Mouse (Mus musculus): Measurements from ENCODE around the gene Gcsh.

DNA sequence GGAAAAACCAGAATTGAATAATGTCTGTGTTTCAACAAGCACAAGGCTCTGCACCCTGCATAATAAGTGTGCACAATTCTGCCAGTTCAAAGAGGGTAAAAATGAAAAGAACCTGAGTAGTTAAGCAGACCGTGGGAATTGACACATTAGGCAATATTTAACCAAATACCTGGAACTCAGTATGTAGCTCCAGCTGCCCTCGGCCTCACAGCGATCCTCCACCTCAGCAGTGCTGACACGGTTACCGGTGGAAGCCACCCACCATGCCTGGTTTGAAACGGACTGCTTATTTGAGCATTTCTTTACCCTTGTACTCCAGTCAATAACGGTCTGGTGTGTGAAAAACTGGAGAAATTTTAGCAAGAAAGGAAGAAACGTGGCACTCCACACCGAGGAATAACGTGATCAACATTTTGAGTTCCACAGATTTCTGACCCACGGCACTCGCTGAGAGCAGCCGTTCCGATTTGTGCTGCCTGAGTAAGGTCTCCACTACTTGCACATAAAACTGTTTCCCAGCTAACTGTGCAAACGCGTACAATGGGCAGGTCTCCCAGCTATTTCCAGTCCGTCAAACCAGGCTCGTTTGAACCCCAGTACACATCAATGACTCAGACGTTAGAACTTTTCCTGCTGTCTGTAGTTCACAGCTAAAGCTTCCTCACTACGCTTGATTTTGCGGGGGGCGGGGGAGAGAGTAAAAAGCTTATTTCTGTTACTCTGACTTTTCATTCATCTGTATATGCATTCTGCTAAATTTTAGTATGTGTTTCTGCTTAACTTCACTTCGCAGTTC is 963 bp downstream of the Gcsh start:
- TF ChIP-seq USF1 (IDR thresholded peaks at IDR 0.05; ENCODE audit: low read depth): no peak
- TF ChIP-seq POLR2A (IDR thresholded peaks at IDR 0.05; ENCODE audit: insufficient read length, low read depth): no peak
- TF ChIP-seq E2F4 (IDR thresholded peaks at IDR 0.05; ENCODE audit: insufficient read depth): no peak
- TF ChIP-seq POLR2AphosphoS2 (IDR thresholded peaks at IDR 0.05; ENCODE audit: insufficient read length, low read depth): no peak
- TF ChIP-seq CEBPB (IDR thresholded peaks at IDR 0.05; ENCODE audit: insufficient read depth, poor library complexity, severe bottlenecking): no peak
- TF ChIP-seq TCF12 (IDR thresholded peaks at IDR 0.05; ENCODE audit: insufficient read depth, poor library complexity, severe bottlenecking): no peak

All from myocyte (in vitro differentiated cells).